Mouse (Mus musculus): ENCODE data around the gene Ptpn11.

- TF ChIP-seq EP300 (IDR thresholded peaks at IDR 0.05; ENCODE audit: low read depth) (no peak), CTCF (IDR thresholded peaks at IDR 0.05; ENCODE audit: low read depth) (no peak)
Observed at GRCm38 (mm10) chr5:121097970-121098369, 93.2 kb downstream of the Ptpn11 start.
